Mouse (Mus musculus) CD4-positive helper T cell, adult 2 months (primary cell): ENCODE measurements at regions not wholly inside any gene's neighbourhood (a gene's known extent, or its start where the extent isn't known, plus 50 kb on each side); places are given as distances from the start of the nearest gene placed in this dataset.

Experiments used
- DNase-seq: peaks from one replicate; pipeline ENCODE4 v3.0.0-alpha.2; 2012; ENCODE audit warnings: low read depth, missing footprints, low spot score

- DNase-seq = no peak
Measured at GRCm38 (mm10) chr11:112564706-112565215, 217.3 kb upstream of the Sox9 start.

GRCm38 (mm10) chr11:112566071-112566470, 216.0 kb upstream of the Sox9 start:
- DNase-seq = no peak

DNA sequence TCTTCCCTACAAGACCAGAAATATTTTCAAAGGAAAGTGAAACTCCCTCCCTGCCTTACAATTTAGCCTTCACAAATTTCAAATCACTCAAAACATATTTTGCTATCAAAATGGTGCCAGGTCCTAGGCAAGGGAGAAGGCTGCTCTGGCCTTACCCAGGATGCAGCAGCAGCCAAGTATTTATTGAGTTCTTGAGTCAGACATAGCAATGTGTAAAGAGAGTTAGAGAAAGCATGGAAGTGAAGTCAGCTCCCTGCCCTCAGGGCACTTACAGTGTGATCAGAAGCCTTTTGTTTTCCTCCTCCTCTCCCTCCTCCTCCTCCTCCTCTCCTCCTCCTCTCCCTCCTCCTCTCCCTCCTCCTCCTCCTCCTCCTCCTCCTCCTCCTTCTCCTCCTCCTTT, 194.6 kb upstream of the Sox9 start:
- no peak for DNase-seq

DNA sequence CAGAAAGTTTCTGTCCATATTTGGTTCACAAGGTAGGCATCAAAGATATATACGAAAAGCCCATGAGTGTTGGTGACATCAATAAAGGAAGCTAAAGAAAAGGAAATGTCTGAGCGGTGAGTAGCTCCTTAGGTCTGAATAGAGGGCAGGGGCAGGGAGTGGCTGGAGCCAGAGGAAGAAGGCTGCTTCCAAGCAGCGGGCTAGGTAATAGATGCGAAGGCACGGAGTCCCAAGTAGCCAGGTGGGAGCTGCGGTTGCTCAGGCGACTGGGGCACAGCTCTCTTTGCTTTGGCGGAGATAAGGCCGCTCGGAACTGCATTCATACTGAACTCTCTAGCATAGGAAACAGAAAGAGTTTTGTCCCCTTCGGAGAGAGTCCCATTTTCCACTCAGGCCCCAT, 193.9 kb upstream of the Sox9 start:
- DNase-seq = no peak

DNA sequence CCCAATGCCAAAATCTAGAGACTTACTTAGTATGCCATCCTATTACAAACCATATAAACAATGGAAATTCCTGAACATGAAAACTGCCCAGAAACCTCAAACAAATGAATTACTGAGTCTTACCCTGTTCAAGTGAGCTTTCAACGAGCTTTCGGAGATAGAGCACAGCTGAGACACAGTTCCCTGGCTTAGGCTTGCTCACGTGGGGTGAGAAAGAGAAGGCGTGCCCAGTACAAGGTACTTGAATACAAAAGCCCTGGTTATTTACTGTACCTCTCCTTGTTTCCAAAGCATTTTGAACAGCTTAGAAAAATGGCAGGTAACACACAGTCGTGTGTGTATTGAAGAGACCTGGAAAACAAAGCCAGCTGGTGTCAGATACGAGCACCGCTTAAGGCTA, 191.8 kb upstream of the Sox9 start:
- DNase-seq = no peak

GRCm38 (mm10) chr11:112592411-112593020, 189.5 kb upstream of the Sox9 start:
- DNase-seq = no peak

- no peak for DNase-seq
Measured at GRCm38 (mm10) chr11:112593821-112594220, 188.2 kb upstream of the Sox9 start.

DNA sequence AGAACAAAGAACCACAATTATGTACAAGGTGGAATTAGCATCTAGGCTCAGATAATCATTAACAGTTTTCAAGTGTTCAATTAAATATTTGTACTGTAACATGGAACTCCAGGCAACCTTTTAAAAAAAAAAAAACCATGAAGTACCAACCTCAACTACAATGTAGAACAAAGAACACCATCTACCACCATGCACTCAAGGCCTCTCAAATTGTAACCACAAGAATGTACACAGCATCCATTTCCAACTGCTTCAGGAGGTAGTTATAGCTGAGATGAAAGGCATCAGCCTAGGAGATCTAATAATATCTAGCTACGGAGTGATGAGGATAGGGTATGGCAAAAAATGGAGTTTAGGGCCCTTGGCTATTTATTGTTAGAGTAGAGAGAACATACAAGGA, 174.7 kb upstream of the Sox9 start:
- no peak for DNase-seq

DNA sequence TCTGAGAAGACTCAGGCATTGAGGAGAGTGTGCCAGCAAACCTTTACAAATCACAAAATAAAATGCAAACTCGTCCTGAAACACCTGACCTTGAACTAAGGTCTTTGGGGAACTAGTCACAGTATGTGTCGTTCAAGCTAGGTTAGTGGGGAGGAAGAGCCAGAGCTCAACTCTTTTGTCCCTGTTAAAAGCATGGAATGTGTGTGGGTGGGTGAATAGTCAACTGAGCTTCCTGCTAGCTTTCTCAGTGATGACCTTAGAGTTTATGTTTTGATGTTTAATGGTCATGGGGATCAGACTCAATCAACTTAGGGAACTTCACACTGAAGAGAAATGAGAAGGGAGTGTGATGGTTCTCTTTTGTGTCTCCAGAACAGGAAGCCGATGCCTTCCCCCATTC, 172.7 kb upstream of the Sox9 start:
- DNase-seq = no peak

GRCm38 (mm10) chr11:112611073-112611472, 171.0 kb upstream of the Sox9 start:
- no peak for DNase-seq

DNA sequence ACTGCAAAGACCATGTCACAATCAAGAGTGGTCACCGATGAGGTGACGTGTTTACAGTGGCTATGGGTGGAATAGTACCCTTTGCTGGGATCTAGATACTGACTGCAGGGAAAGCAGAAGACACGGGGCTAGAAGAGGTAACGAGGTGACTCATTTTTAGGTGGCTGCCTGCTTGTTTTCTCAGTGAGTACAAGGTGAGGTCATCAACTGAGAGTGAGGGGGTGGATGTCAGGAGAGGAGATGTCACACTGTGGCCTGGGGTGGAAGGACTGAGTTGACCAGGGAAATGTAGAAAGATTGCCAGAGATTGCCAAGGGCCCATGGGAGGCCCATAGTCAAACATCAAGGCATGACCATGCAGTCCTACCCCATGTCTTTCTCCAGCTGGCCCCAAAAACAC, 166.4 kb upstream of the Sox9 start:
- no peak for DNase-seq

GRCm38 (mm10) chr11:112616942-112617341, 165.1 kb upstream of the Sox9 start:
- DNase-seq = no peak

DNA sequence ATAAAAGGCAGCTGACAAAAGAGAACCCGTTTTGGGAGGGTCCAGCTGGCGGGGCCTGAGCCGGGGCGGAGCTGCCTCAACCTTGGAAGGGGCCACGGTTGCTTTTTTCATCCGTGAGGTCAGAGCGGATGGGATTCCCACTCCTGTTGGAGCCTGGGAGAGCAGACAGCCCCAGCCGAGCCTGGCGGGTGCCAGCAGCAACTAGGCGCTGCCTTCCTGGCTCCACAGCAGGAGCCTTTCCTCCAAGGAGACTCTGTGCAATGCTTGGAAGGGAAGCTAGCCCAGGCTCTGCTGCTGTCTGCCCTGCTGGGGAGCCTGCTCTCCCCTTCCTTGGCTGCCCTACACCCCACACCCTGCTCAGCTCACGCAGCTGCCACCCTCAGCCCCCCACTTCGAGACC, 161.1 kb upstream of the Sox9 start:
- DNase-seq = no peak

- DNase-seq = no peak
Measured at GRCm38 (mm10) chr11:112621385-112622120, 160.5 kb upstream of the Sox9 start.

- no peak for DNase-seq
Measured at GRCm38 (mm10) chr11:112649298-112649697, 132.7 kb upstream of the Sox9 start.

DNA sequence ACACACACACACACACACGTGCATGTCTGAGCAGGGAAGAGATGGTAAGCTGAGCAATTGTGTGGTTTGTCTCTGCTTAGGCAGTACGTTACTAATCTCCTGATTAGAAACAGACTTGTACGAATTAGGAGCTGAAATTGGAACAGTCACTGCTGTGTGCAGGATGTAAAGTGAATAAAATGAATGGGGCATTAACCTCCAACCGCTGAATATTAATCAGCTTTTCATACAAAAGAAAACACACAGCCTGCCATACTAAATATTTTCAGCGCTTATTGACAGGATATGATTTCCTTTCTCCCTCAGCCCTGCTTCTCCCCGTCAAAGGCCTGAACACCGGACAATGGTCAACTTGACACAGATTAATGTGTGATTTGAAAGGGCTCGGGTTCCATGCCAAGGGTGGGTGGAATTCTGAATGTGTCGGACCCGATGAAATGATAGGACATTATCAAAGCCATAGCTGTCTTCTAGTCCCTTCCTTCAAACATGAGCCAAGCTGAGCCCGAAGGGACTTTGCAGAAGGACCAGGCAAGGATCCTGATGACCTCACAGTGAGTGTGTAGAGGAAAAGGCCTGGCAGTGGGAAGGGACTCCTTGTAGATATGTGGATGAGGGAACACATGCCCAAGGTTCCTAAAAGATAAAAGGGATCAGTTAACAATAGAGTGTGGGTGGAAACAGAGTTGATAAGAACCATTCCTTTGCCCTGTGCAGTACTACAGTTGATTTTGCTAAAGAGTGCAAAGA, 124.4 kb upstream of the Sox9 start:
- no peak for DNase-seq

DNA sequence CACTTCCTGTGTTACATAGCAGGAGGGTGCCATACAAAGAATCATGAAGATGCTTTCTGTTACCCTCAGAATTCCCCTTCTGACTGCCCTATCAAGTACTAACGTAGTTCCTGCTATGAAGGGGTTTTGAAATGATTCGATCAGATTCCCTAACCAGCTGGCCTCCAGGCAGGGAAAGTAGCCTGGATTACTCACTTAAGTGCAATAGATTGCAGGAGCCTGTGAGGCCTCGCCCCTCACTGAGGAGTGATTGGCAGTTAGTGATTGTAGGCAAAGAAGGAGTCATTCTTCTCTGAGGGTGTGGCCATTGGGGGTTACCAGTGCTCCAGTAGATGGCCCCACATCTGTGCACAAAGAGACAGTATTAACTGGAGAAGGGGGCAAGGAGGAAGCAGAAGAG, 122.1 kb upstream of the Sox9 start:
- no peak for DNase-seq

- no peak for DNase-seq
Measured at GRCm38 (mm10) chr11:112661426-112661825, 120.6 kb upstream of the Sox9 start.

GRCm38 (mm10) chr11:112667311-112667710, 114.7 kb upstream of the Sox9 start:
- no peak for DNase-seq

DNA sequence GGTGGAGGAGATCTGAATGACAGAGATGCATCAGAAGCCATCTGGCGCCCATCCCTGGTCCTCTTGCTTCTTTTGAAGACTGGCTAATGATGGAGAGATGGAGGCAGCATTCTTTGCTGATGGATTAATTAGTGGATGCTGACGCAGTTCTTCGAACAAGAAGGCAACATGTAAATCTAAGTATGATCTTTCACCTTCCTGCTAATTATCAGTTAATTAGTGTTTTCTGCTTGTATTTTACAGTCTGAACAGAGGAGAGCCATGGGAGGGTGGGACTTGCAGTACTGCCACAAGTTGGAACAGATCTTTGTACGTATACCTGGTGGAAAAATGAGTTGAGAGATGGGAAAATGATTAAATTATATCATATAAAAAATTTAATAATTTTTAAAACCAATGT, 109.9 kb upstream of the Sox9 start:
- DNase-seq = no peak

- DNase-seq = no peak
Measured at GRCm38 (mm10) chr11:112690047-112690446, 92.0 kb upstream of the Sox9 start.

DNA sequence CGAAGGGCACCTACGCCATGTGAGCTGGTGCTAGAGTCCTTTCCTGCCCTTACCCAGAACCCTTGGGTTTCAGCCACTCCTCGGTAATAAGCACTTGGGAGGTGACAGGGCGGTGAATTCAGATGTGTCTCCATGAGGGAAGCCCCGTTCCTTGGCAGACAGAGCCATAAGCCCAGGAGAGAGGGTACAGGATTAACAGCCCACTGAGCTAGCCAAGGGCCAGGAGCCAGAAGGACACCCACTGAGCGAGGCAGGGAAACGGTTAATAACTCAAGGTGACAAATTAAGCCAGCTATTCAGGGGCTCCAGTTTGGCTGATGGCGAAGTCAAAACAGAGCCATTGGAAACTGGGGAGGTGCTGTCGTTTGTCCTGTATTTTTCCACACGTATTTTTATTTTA, 75.9 kb upstream of the Sox9 start:
- DNase-seq = no peak
